Mouse (Mus musculus) testis, adult 2 months (tissue): ENCODE results near the gene Lmtk3. TPM values are rescaled to one million over a fixed set of nuclear protein-coding genes. Genes with fewer than 3 reads are reported as not detected.
A peak's percentile ranks its signal among the peaks of the same experiment; 100 is the strongest.

ENCODE experiments used
- H3K27ac ChIP-seq: fragments of 200-500 bp; 2 replicates; pipeline ENCODE4 v1.5.1; 2012; ENCODE audit warnings: low read depth, low read length; ENCODE audit not compliant: control insufficient read depth, insufficient read depth
- H3K27me3 ChIP-seq: fragments of 200-500 bp; 2 replicates; pipeline ENCODE4 v1.6.1; 2012; ENCODE audit warnings: mild to moderate bottlenecking, low read length, moderate library complexity; ENCODE audit not compliant: control insufficient read depth, insufficient read depth
- H3K36me3 ChIP-seq: fragments of 200-500 bp; 2 replicates; pipeline ENCODE4 v1.6.1; 2012; ENCODE audit warnings: mild to moderate bottlenecking, low read length; ENCODE audit not compliant: control insufficient read depth, insufficient read depth
- H3K4me1 ChIP-seq: fragments of 200-500 bp; 2 replicates; pipeline ENCODE4 v1.6.1; 2012; ENCODE audit warnings: low read length; ENCODE audit not compliant: control insufficient read depth, insufficient read depth
- H3K4me3 ChIP-seq: fragments of 200-500 bp; 2 replicates; pipeline ENCODE4 v1.5.1; 2012; ENCODE audit warnings: low read depth, mild to moderate bottlenecking, low read length, moderate library complexity, mixed read lengths; ENCODE audit not compliant: control insufficient read depth
- CTCF ChIP-seq: fragments of 200-500 bp; IDR thresholded peaks from 2 replicates; pipeline ENCODE4 v1.5.1; 2012; ENCODE audit warnings: low read depth, mild to moderate bottlenecking, inconsistent platforms, low read length, moderate library complexity; ENCODE audit not compliant: control insufficient read depth, insufficient read depth, insufficient replicate concordance
- POLR2A ChIP-seq: fragments of 200-500 bp; IDR thresholded peaks from 2 replicates; pipeline ENCODE4 v1.6.1; 2012; ENCODE audit warnings: low read depth, mild to moderate bottlenecking, inconsistent platforms, low read length, moderate library complexity; ENCODE audit not compliant: control insufficient read depth
- polyA plus RNA-seq: library from polyadenylated mRNA; depleted of rRNA; stranded (reverse); fragments of >200 nt; gene quantifications from 2 replicates; pipeline ENCODE4 v1.2.3, GENCODE M21; 2012

Gene Lmtk3
- polyA plus RNA-seq, 1 experiment = 23.1 TPM

DNA sequence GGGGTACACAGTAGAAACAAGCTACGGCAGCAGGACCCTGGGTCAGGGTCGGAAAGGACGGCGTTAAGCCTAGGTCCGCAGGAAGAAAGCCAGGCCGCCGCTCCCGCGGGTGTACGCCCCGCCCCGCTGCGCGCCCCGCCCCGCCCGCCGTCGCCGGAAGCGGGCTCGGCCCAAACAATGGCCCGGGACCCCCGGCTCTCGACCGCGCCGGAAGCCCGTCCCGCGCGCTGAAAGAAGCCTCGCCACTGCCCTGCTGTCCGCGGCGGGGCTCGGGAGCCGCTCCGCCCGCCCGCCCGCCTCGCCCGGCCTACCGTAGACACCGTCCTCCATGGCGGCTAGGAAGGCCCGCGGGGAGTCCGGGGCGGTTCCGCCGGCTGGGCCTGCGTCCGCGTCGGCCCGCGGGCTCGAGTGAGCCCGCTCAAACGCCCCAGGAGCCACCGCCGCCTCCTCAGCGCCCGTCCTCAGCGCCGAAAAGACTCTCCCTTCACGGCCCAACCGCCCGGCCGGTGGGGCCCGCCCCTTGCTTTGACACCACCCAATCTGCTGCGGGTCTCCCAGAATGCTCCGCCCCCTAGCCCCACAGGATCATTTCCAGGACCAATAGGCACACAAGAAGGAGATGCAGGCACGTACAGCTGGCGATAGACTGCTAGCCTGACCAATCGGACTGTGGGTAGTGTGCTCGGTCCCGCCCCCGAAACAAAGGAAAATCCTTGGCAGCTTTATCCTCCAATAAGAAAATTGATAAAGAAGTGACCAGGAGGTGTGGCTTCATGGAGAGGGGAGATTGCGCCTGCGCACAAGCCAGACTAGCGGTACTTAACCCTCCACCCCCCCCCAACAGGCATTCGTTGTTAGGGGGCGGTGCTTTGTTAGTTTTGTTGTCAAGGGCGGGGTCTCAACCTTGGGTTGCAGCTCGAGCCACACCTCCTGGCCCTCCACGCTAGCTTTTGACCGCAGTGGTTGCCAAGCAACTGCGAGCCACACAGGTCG lies 30.5 kb downstream of the Lmtk3 start, which contains the start of gene Cyth2:
Cyth2 (minus strand) TSS at position 795 of the 993 bp plus-strand sequence.
- Histone ChIP-seq H3K4me1 (peaks cover 34% of the 10 kb centered on the region), H3K27me3 (no peaks in the 10 kb centered on the region), H3K4me3 (peak within 1 kb of the TSS; percentile 99), H3K36me3 (peaks cover 3% of the 10 kb centered on the region; the same call in 1 of the 2 replicates), H3K27ac (peak within 1 kb of the TSS; percentile 100)
- TF ChIP-seq POLR2A (peak; percentile 91), CTCF (no peak)

DNA sequence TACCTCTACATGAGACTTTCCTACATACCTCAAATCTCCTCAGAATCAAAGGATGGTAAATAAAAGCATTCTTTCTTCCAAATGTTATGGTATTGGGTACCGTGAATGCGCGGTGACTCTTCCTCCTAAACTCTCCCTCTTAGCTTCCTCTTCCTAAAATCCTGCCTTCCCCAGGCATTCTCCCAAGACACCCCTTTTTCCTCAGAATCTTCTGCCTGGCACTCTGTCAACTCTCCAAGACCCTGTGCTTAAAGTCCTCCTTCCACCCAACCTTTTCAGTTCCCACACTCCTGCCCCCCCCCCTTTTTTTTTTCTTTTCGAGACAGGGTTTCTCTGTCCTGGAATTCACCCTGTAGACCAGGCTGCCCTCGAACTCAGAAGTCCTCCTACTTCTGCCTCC lies 31.3 kb downstream of the Lmtk3 start:
- H3K27ac ChIP-seq = peak overlapping the region; percentile 79
- peaks cover 31% of the 10 kb centered on the region for H3K4me1 ChIP-seq
- H3K4me3 ChIP-seq = peak overlapping the region; percentile 99
- peaks cover 3% of the 10 kb centered on the region; the same call in 1 of the 2 replicates for H3K36me3 ChIP-seq
- TF ChIP-seq POLR2A (no peak), CTCF (no peak)
- H3K27me3 ChIP-seq = no peaks in the 10 kb centered on the region

DNA sequence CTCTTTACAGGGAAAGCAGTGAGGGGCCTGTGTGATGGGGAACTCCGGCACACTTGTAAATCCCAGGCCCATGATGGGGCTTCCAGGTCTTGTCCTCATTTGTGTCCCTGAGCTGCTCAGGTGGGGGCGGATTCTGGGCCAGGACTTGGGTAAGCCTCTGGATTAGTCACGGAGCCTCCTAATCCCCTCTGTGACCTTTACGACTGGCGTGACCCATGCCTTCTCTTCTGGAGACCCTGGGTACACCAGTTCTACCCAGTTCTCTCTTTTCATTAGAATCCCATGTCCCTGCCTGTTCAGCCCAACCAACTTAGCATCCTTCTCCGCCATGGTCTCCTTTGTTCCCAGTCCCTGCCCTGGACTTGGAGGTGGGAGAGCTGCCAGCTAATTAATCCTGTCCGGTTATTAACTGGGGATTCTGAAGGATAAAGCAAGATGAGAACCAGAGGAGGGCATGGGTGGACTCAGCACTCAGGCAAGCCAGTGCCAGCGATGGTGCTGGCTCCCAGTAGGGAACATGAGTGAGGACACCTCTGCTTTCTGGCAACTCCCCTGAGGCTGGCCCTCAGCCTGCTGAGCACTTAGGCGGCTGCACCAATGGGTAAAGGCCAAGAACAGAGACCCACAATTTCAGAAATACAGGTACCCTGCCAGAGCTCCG lies 31.9 kb downstream of the Lmtk3 start:
- H3K4me3 ChIP-seq = peak overlapping the region; percentile 99
- no peak for TF ChIP-seq POLR2A
- TF ChIP-seq CTCF = no peak

DNA sequence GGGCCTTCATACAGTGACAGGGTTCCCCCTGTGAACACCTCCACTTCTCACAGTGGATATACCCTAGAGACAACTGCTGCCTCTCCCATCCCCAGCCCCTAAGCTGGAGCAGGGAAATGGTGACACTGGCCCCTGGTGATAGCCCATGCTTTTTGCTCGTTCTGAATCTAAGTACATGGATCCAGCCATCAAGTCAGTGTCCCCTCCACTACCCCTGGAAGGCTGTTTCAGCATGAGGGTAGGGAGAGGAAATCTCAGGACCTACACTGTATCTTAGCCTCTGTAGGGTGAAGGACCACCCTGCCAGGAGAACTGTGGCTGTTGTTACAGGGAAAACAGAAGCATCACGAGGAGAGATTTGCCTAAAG lies 32.4 kb downstream of the Lmtk3 start:
- peak overlapping the region; percentile 99 for H3K4me3 ChIP-seq
- H3K36me3 ChIP-seq = peaks cover 3% of the 10 kb centered on the region; the same call in 1 of the 2 replicates
- H3K27ac ChIP-seq = no peak overlapping the region
- TF ChIP-seq POLR2A = no peak
- TF ChIP-seq CTCF = no peak
- no peaks in the 10 kb centered on the region for H3K27me3 ChIP-seq
- peaks cover 33% of the 10 kb centered on the region for H3K4me1 ChIP-seq

More for the DNA sequence above, 31.9 kb downstream of the Lmtk3 start:
- Histone ChIP-seq H3K36me3 (peaks cover 3% of the 10 kb centered on the region; the same call in 1 of the 2 replicates), H3K27me3 (no peaks in the 10 kb centered on the region), H3K27ac (no peak overlapping the region; the same call in 1 of the 2 replicates), H3K4me1 (peaks cover 33% of the 10 kb centered on the region)

DNA sequence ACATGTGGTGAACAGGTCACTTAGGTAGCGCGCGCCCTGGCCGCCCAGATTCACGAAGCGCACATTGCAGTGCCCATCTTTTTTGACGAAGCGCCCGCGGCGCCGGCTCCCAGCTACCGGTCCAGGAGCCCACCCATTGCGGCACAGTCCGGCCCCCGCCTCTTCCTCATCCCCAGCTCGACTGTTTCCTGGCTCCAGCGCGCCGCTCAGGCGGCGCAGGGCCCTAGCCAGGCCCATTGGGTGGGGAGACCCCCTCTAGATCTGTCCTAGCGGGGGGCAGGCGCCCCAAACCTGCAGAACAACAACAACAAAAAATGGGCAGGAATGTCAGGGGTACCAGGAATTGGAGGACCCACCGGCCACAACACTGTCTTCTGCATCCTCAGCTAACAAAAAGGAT lies 36.3 kb downstream of the Lmtk3 start:
- TF ChIP-seq CTCF = no peak
- TF ChIP-seq POLR2A = no peak
- no peaks in the 10 kb centered on the region for H3K27me3 ChIP-seq
- H3K27ac ChIP-seq = no peak overlapping the region
- no peak overlapping the region for H3K4me3 ChIP-seq
- peaks cover 13% of the 10 kb centered on the region for H3K4me1 ChIP-seq
- peaks cover 2% of the 10 kb centered on the region for H3K36me3 ChIP-seq

DNA sequence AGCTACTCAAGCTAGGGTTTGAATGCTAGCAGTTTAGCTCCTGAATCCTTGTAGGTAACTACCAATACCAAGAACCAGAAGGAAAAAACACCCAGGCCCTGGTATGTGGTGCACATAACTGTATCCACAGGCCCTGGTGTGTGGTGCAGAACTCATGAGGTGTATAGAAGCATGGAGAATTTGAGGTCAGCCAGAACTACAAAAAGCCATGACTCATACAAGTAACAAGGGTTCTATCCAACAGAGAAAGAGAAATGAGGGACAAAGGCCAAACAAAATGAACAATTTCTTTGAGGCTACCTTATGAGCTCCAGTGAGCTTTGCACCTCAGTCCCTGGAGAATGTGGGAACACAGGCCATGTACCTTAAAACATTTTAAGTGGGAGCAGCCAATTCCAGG lies 37.4 kb downstream of the Lmtk3 start:
- Histone ChIP-seq H3K27ac (no peak overlapping the region), H3K4me1 (peaks cover 7% of the 10 kb centered on the region), H3K36me3 (peaks cover 3% of the 10 kb centered on the region), H3K27me3 (no peaks in the 10 kb centered on the region), H3K4me3 (no peak overlapping the region)
- TF ChIP-seq CTCF (no peak), POLR2A (no peak)

DNA sequence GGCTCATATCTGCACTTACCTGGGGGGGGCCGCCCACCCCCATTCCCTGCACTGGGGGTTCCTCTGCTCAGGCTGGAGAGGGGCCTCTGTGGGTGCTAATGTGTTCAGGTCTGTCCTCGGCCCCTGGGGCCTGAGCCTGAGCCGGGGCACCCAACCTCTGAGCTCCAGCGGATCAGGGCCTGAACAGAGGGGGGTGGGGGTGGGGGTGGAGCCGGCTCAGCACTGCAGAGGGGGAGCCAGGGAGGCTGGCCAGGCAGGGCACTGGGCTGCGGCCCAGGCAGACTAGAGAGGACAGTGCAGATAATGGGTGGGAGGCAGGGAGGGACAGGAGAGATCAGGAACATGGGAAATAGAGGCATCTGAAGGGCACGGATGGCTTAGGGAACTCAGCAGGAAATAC lies 41.1 kb downstream of the Lmtk3 start, which contains the start of gene Kcnj14:
Kcnj14 (minus strand) TSS at position 185 of the 400 bp plus-strand sequence.
- no peak within 1 kb of the TSS for H3K4me3 ChIP-seq
- H3K27ac ChIP-seq = no peak within 1 kb of the TSS
- peaks cover 2% of the 10 kb centered on the region for H3K4me1 ChIP-seq
- H3K36me3 ChIP-seq = peaks cover 3% of the 10 kb centered on the region
- no peak for TF ChIP-seq POLR2A
- TF ChIP-seq CTCF = no peak
- no peaks in the 10 kb centered on the region for H3K27me3 ChIP-seq
